Mouse (Mus musculus): ENCODE measurements at regions not wholly inside any gene's neighbourhood (a gene's known extent, or its start where the extent isn't known, plus 50 kb on each side); places are given as distances from the start of the nearest gene placed in this dataset.

DNA sequence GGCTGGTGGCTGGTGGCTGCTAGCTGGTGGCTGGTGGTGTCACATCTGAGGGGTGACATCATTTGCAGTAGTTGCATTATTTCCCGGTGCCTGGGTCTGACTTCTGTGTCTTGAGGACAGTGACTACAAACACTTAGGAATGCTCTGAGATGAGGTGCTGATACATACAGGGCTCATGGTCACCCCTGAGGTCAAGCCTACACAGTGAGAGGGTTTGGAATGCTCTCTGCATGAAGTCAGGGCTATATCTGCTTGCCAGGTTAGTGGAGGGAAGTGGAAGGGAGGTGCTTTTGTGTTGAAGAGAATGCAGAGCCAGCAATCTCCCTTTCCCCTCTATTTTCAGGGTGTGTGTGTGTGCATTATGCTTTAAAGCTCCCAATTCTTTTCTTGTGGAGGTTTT lies 74.1 kb upstream of the Slc38a2 start:
- DNase-seq (ENCODE audit: low spot score in 2 of 2) = no peak

DNA sequence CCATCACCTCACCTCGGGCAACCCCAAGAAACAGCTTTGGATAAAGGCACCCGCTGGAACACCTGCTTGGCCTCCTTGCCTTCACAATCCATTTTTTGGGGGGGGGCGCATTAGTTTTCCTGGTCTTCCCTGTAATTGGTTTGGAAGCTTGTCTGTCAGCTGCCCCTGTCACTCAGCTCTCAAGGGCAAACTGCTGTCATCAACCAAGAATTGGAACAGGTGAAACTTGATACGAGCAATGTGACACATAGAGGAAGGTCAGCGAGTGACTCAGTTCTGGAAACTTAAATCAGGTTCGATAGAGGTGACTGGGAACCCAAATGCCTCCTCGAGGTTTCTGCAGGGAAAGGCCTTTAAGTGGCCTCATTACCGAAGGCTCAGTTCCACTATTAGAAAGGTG lies 73.2 kb upstream of the Slc38a2 start:
- DNase-seq (ENCODE audit: low spot score in 2 of 2) = no peak

DNA sequence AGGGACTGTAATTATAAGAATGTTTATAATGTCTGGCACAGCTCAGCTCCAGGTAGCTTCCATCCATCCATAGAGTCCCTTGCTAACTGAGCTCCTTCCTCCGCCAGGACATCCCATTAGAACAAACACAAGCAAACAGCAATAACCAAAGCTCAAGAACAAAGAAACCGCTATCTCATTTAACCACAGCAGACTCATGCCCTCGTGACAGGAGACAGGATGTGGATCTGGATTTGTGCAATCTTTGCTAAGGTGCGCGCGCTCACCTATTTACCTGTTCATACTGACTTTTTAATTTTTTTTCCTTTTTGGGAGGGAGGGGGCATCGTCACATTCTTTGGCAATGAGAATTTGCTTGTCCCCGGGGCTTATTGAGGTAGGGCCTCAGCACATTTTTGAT lies 71.3 kb upstream of the Slc38a2 start:
- DNase-seq (ENCODE audit: low spot score in 2 of 2) = no peak

DNA sequence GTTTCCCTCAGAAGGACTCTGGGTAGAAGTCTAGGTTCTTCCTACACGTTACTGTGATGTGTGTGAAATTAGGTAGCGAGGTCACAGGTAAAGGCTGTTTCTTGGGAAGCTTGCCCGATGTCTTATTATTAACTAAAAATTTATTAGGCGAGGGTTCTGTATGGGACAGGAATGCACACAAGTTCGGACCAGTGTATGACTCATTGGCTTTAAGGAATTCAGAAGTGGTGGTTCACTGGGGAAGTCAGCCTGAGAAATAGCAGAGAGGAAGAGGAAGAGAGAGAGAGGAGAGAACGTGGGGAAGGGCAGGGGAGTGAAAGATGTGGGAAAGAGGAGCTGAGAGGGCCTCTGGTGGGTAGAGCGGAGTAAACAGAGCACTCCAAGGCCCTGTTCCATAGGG lies 70.8 kb upstream of the Slc38a2 start:
- DNase-seq (ENCODE audit: low spot score in 2 of 2) = no peak

DNA sequence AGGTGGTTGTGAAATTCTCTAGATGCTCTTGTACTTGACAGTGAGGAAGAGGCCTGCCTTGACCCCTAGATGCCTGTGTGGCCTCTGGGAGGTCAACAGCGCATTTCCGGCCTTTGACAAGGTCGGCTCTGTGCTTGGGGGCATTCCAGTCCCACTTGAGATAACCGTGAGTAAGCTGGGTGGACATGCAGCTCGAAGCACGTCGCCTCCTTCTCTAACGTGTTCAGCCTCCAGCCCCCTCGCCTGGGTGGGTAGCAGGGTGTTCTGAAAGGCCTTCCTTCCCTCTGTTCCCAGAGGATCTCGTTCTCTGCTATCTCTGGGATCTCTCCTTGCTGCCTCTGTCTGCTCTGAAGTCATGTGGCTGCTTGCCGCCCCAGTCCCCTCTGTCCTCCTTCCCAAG lies 70.2 kb upstream of the Slc38a2 start:
- DNase-seq (ENCODE audit: low spot score in 2 of 2) = no peak

DNA sequence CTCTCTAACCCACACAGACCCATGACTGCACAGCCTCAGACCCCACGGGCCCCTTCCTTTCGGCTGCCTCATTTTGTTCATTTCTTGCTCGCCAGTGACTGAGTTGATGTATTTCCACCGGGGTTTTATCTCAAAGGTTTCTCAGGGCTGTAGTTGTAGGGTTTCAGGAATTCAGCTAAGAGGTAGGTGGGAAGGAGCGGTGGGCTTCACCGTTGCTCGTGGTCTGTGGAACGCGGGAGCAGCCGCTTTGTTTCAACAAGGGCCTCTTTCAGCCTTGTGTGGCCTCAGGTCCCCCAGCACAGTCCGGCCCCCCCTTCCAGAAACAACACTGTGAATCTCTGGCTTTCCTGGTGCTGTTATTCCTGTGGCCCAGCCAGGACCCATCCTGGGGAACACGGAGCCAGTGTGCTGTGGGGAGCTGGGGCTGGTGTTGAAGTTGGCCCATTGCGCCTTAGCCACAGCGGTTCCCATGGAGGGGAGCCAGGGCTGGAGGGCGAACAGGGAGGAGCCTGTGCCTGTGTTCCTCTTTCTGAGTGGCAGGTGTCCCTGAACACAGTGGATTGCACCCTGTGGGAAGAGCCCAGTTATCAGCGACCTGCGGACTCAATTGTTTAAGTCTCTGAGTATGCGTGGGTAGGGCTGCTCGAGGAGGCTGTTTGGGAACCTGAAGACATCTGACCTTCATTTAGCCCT lies 68.9 kb upstream of the Slc38a2 start:
- no peak for DNase-seq (ENCODE audit: low spot score in 2 of 2)

DNA sequence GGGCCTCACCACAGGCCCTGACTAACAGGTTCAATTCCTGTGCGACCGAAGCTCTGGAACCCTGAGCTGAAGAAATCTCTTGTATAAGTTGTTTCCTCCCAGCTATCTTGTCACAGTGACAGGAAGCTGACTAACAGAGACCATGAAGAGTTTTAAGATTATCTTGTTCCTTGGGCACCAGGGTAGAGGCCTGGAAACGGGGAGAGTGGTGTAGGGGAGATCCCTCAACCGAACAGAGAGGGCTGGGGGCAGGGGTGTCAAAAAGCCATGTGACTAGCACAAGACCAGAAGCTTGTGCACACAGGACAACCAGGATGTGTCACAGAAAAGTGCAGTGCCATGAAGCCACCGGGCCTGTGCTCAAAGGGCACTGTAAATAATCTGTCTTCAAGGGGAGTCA lies 67.7 kb upstream of the Slc38a2 start:
- DNase-seq (ENCODE audit: low spot score in 2 of 2) = no peak

DNA sequence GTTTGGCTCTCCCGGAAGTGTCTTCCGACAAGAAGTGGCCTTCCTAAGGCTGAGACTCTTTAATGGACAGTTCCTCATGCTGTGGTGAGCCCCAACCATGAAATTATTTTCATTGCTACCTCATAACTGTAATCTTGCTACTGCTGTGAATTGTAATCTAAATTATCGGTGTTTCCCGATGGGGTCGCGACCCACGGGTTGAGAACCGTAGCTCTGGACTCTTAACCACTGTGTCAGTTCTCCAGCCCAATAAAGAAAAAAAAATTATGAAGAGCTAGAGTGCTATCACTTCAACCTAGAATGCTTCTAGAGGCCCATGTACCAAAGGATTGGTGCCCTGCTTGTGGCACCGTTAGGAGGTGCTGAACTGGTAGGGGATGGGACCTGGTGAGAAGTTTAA lies 66.7 kb upstream of the Slc38a2 start:
- no peak for DNase-seq (ENCODE audit: low spot score in 2 of 2)

DNA sequence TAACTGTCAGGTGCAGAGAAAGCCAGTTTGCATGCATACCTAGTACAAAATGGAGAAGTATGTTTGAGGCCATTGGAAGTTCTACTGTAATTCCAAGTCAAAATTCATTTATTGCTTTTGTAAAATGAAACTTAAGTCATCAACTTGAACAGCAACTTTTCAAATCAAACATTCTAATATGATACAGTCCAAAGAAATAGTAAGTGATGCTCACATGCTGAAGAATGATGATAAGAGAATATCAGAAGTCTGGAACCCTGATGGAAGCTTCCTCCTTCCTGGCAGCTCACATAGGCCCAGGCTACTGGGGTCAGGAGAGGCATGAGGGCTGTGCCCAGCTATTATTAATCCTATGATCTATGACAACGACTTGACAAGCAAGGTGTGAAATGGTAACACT lies 64.1 kb upstream of the Slc38a2 start:
- no peak for DNase-seq (ENCODE audit: low spot score in 2 of 2)

DNA sequence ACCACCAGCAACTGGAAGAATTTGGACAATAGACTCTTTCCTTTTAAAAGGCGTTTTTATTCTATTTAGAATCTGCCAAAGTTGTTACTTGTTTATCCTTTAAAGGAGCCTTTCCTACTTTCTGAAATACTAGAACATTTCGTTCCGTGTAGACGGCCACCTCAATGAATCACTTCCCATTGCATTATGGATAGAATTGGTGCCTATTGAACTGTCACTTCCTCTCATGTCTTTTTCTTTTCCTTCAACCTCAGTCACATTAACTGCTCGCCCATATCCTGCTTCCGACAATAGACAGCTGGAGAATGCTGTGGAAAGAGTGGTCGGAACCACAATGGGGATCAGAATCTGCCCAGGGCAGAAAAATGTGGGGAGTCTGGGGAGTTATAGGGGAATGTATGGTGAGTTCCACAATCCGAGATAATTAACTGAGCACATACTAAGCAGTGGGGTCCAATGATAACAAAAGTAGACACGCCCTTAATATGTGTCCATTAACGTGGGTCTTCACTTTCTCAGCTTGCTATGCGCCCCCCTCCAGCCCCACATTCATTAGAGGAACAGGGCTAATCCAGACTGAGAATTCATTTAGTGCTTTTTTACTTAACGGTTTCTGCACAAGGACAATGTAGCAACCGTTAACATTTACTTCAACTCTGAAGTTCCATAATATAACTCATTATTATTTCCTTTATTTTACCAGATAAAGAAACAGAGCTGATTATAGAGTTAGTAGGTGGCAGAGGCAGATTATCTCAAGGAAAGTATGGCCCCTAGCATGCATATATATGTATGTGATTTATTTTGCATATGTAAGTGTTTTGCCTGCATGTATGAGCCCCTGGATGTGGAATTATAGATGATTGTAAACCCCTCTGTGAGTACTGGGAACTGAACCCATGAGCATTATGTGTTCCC lies 59.8 kb upstream of the Slc38a2 start:
- DNase-seq (ENCODE audit: low spot score in 2 of 2) = no peak

DNA sequence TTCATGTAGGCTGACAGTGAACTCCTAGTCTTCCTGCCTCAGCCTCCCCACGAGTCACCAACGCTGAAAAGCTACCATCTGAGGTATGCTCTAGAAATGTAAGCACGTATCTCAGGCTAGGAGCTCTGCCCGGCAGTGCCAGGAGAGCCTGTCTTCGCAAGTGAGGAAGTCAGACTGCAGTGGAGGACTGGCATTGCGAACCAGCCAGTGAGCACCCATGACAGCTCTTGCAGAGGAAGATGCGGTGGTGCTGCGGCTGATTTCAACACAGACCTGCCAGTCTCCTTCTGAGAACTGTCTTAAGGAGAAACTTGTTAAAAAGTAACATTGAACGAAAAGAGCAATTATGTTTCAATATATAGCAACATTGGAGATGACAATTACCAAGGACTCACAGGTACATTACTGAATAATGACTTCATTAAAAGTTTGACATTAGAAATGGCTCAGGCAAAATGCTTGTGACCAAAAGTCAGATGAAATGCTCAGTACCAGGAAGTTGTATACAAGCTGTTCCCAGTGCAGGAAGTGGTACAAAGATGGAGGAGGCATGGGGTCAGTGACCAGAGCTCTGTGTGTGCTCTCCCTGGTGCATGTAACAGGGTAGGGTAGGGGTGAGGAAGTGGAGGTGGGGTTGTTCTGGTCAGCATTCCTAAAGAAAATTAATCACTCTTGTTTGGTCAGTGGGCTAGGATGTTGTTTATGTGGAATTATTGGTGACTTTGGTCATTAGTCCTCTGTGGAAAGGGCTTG lies 58.1 kb upstream of the Slc38a2 start:
- no peak for DNase-seq (ENCODE audit: low spot score in 2 of 2)

DNA sequence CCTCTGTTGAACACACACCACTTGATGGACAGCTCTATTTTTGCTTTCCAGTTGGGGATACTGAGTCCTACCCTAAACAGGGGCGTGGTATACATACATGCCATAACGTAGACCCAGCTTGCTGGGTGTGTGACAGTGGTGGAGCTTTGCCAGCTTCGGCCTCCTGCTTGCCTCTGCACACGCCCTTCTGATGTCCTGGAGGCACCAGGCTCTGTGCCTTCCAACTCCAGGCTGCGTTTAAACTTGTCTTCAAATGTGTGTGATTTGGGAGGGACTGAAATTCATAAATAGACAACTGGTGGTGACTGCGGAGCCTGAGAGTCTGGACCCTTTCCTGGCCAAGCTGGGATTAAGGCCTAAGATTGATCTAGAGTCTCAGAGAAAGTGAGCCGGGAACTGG lies 56.9 kb upstream of the Slc38a2 start:
- no peak for DNase-seq (ENCODE audit: low spot score in 2 of 2)

DNA sequence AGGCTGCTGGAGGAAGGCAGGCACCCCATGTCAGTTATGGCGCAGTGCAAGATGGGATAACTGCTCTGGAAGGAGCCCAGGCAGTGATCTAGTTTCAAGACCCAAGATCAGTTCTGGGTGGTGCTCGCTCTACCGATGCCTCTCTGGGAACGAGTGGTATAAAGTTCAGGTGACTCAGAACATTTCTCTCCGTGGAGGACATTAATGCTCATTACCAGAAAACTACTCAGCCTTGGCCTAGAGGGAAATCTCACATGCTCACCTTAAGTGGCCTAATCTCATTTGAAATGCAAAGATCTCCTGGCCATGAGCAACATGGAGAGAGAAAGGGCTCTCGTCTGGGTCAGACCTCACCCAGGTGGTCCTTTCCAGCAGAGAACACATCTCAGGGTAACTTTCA lies 56.4 kb upstream of the Slc38a2 start:
- DNase-seq (ENCODE audit: low spot score in 2 of 2) = no peak

DNA sequence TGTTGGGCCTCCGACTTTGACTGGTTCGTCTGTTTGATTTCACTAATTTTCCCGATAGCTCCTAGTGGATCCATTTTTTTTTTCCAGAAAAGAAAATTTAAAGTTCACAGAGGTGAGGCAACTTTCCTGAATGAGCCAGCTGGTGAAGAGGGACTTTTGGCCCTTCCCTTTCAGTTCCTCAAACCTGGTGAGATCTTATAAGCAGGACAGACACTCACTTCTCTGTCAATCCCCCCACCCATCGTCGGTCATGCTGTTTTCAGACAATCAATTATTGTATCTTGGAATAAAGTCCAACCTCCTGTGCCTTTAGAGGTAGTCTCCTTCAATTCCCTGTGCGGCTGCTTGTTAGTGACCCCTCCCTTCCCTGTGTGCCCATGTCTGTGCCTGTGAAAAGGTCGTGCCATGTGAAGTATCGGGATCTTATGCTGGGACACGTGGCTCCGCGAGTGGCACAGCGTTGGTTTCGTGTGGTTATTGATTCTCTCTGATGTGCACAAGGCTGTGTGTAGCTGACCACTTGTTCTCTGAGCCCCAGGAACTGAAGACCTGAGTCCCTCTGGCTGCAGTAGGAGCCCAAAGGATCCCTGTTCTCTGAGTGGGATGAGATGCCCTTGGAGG lies 55.9 kb upstream of the Slc38a2 start:
- DNase-seq (ENCODE audit: low spot score in 2 of 2) = no peak

DNA sequence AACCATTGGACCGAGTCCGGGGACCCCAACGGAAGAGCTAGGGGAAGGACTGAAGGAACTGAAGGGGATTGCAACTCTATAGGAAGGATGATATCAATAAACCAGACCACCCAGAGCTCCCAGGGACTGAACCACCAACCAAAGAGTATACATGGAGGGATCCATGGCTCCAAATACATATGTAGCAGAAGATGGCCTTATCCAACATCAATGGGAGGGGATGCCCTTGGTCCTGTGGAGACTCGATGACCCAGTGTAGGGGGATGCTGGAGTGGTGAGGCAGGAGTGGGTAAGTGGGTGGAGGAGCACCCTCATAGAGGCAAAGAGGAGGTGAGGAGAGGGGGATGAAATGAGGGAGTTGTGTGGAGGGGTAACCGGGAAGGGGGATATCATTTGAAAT lies 54.5 kb upstream of the Slc38a2 start:
- DNase-seq (ENCODE audit: low spot score in 2 of 2) = no peak

DNA sequence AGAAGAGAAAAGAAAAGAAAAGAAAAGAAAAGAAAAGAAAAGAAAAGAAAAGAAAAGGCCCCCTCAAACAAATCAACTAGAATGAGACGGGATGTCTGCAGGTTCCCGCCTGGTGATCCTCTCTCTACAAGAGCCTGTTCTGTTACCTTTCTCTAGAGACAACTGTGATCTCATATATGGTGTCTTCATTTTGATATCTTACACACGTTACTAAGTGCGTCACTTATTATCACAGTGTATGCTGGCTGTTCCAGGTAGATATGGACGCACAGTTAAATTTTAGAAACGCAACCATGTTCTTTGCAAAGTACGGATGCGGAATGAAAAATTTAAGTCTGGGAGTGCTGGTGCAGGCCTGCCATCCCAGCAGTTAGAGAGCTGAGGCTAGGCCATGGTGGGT lies 53.2 kb upstream of the Slc38a2 start:
- no peak for DNase-seq (ENCODE audit: low spot score in 2 of 2)

DNA sequence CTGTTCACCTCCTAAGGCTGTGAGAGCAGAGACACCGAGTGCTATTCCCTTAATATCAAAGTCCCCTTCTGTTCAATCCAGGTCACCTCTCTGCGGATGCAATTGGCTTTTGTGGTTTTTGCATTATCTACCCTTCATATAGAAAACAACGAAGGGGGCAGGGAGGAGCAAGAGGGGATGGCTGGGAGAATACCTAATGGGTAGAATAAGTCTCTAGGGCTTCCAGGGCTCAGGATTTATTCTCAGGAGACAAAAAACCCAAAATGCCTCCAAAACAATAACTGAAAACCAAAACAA lies 52.5 kb upstream of the Slc38a2 start:
- no peak for DNase-seq (ENCODE audit: low spot score in 2 of 2)

DNA sequence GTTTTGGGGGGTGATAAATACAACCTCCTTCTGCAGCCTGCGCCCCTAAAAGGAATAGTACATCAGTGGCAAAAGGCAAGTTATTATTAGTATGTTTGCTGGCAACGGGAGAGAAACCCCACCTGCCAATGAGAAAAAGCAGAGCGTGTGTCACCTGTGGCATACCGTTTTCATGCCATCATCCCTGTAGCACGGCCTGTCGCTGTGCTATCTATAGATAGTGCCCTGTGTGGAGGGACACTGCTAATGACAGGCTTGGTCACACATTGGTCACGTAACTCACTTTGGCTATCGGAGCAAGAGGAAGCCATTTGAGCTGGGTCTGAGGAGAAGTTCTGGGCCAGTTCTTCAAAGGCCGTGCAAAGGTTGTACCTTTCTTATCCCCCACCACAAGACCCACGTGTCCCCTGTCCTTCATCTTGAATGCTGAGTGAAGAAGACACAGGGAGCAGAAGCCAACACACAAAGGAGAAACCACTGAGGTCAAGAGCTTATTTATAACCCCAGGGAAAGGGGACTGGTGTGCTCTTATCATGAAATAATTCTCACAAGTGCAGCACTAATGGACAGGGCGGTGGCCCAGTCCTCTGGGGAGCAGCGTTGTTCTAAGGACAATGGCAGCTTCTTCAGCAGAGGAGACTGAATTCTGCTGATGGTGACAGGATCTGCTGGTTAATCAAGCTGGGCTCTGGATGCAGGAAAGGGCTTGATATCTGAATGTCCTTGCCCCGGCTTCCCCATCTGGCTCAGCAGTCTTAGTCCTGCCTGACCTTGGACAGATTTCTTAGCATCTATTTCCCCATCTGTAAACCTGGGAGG lies 51.9 kb upstream of the Slc38a2 start:
- DNase-seq (ENCODE audit: low spot score in 2 of 2) = no peak

DNA sequence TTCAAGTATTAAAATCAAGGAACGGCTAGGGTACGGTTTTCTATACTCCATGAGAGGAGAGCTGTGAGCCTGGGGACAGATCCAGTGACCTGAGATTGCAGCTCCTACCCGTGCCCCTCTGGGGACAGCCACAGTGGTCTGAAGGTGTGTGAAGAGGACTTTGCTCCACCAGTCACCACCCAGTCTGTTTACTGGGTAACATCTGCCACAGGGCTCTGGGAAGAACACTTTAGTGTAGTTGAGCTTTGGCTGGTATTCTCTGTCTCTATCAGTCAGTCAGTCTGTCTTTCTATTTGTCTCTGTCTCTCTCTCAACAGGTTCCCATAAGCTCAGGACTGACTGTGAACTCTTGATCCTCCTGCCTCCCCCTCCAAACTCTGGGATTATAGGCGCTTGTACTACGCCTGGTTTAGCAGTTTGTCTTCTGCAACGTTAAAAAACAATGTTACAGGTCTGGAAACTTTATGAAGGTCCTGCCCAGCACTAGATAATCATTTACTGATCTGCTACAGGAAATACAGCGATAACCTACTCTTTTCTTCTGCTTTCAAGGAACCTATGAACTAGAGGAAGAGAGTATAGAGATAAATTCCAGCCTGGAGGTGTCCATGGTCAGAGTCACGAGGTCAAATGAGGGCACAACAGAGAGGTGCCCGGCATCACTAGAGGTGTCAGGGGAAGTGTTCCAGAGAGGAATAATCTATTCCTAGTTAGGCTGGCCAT lies 50.2 kb upstream of the Slc38a2 start:
- no peak for DNase-seq (ENCODE audit: low spot score in 2 of 2)
